Comparison of ENCODE assay signal across 8 mouse cellular contexts in genomic region chr1:118916477-118917075, GRCm38 (mm10).
DNase-seq lines count a peak whose midpoint lies in the region; ATAC-seq and TF ChIP-seq lines count a peak whose summit lies in the region.

No protein-coding gene starts in this region.

- no peak overlapping the region for H3K9ac ChIP-seq in heart, postnatal 0 days (replicated peaks; ENCODE audit: low read depth, low read length)

- ATAC-seq in heart, postnatal 0 days (ENCODE audit: insufficient read depth, low read depth) = peak; percentile 44

- no peak overlapping the region for H3K27ac ChIP-seq in heart, postnatal 0 days (ENCODE audit: low read depth)
- no peak overlapping the region for H3K27ac ChIP-seq in embryonic fibroblast, embryonic 13.5 days (ENCODE audit: insufficient read depth, low read length)
- H3K27ac ChIP-seq in limb, embryonic 10.5 days = peak overlapping the region; percentile 78

- DNase-seq in heart, postnatal 0 days (ENCODE audit: low spot score) = no peak
- no peak for DNase-seq in heart, postnatal 4 days
- DNase-seq in limb, embryonic 10.5 days (ENCODE audit: low spot score) = peak; percentile 59
- peak; percentile 61 for DNase-seq in retina, postnatal 1 day
- no peak for DNase-seq in kidney, postnatal 36 days
- no peak for DNase-seq in right cerebral cortex, adult 2 months (ENCODE audit: low spot score in 2 of 2)
- DNase-seq in right cerebral cortex, postnatal 10 days (ENCODE audit: low spot score in 2 of 2) = no peak

- no peak overlapping the region for H3K4me3 ChIP-seq in heart, postnatal 0 days (ENCODE audit: low read depth, low read length)
- H3K4me3 ChIP-seq in embryonic fibroblast, embryonic 13.5 days (ENCODE audit: insufficient read depth, low read length) = no peak overlapping the region
- H3K4me3 ChIP-seq in limb, embryonic 10.5 days = no peak overlapping the region

- TF ChIP-seq POLR2A in embryonic fibroblast, embryonic 13.5 days (IDR thresholded peaks at IDR 0.05; ENCODE audit: low read depth, low read length) = no peak

- H3K4me1 ChIP-seq in heart, postnatal 0 days (ENCODE audit: control insufficient read depth, insufficient read depth) = no peaks in the 10 kb centered on the region
- no peaks in the 10 kb centered on the region for H3K4me1 ChIP-seq in embryonic fibroblast, embryonic 13.5 days (ENCODE audit: control insufficient read depth, insufficient read depth, low read length)
- peaks cover 86% of the 10 kb centered on the region for H3K4me1 ChIP-seq in limb, embryonic 10.5 days

- TF ChIP-seq EP300 in heart, postnatal 0 days (IDR thresholded peaks at IDR 0.05; ENCODE audit: low read depth) = no peak

- H3K4me2 ChIP-seq in heart, postnatal 0 days (ENCODE audit: low read depth, low read length) = no peak overlapping the region

- WGBS in heart, postnatal 0 days = 49% methylated on average over 12 of the region's 12 CpGs
- 30% methylated on average over 12 of the region's 12 CpGs for WGBS in limb, embryonic 10.5 days

- no peaks in the 10 kb centered on the region for H3K27me3 ChIP-seq in heart, postnatal 0 days (ENCODE audit: control insufficient read depth, insufficient read depth, low read length)
- H3K27me3 ChIP-seq in limb, embryonic 10.5 days (ENCODE audit: low read depth, poor library complexity, severe bottlenecking) = no peaks in the 10 kb centered on the region

- no peaks in the 10 kb centered on the region for H3K36me3 ChIP-seq in heart, postnatal 0 days (replicated peaks; ENCODE audit: control insufficient read depth, insufficient read depth, low read length)
- H3K36me3 ChIP-seq in limb, embryonic 10.5 days = peaks cover 18% of the 10 kb centered on the region

- no peaks in the 10 kb centered on the region for H3K9me3 ChIP-seq in heart, postnatal 0 days (replicated peaks; ENCODE audit: control insufficient read depth, low read length)
- no peaks in the 10 kb centered on the region for H3K9me3 ChIP-seq in limb, embryonic 10.5 days (replicated peaks)

- no peak for TF ChIP-seq CTCF in heart, postnatal 0 days (IDR thresholded peaks at IDR 0.05; ENCODE audit: low read depth)
- peak; percentile 12; the same call in 1 of the 2 replicates for TF ChIP-seq CTCF in embryonic fibroblast, embryonic 13.5 days (IDR thresholded peaks at IDR 0.05; ENCODE audit: borderline replicate concordance, insufficient read depth, low read length)

Comparison
In these comparisons a context has a peak if more than half of its experiments do, and no peak if none do; other contexts are left out.
1. DNase-seq: peak in limb, embryonic 10.5 days (single experiment) and retina, postnatal 1 day (single experiment); none in heart, postnatal 0 days (single experiment), heart, postnatal 4 days (single experiment), kidney, postnatal 36 days (0 of 2), right cerebral cortex, adult 2 months (0 of 2) and right cerebral cortex, postnatal 10 days (0 of 2).